Mouse (Mus musculus): ENCODE data around the gene Gab1.

The Gab1 gene

GRCm38 (mm10) chr8:80873723-80874427 is 6.4 kb downstream of the Gab1 start:
- no peak for DNase-seq (ENCODE audit: low spot score in 2 of 2)

GRCm38 (mm10) chr8:80872688-80873087 is 7.6 kb downstream of the Gab1 start:
- DNase-seq (ENCODE audit: low spot score in 2 of 2), result no peak

GRCm38 (mm10) chr8:80871400-80871799 is 8.9 kb downstream of the Gab1 start:
- DNase-seq (ENCODE audit: low spot score in 2 of 2), result no peak

GRCm38 (mm10) chr8:80870535-80871204 is 9.6 kb downstream of the Gab1 start:
- DNase-seq (ENCODE audit: low spot score in 2 of 2), result no peak

DNA sequence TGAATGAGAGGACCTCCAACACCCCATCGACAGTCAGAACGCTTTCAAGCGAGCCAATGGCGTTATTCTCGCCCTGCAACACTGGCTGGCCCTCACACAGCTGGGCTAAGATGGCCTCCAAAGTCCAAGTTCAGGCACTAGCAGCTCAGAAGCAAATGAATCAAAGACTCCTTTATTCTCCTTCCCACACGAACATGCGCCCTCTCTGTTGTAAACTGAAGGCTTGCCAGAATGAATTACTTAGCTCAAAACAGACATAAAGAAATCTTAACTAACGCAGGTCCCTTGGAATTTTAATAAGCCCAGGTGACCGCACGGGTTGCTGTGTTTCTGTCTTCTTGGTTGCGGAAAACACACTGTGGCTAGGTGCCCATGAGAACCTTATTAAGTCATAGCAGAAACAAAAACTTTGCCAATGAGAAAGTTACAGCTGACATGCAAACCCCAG is 10.4 kb downstream of the Gab1 start:
- no peak for DNase-seq (ENCODE audit: low spot score in 2 of 2)

DNA sequence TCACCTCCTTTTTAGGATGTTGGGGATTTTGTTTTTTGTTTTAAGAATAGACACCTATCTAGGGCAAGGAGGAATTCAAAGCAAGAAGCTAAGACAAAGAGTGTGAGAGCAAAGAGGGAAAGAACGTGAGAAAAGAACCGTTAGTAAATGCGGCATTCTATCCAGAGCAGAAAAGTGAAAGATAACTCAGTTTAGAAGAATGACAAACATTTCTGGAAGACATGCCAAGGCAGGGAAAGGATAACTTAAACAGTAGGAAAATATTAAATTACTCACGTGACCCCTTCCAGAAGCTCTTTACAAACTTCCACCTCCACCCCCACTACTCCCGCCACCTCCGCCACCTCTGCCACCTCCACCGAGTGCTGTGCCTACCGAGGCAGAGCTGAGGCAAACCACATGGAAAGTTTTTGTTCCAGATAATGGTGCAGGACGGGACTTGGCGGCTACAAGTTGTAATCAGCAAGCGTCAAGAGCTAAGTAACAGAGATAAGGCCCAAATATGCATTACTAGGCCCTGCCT is 11.5 kb downstream of the Gab1 start:
- peak; percentile 40 to 46 for DNase-seq (ENCODE audit: low spot score in 2 of 2)

GRCm38 (mm10) chr8:80868006-80868702 is 12.2 kb downstream of the Gab1 start:
- DNase-seq (ENCODE audit: low spot score in 2 of 2), result no peak

GRCm38 (mm10) chr8:80867598-80867997 is 12.7 kb downstream of the Gab1 start:
- peak in 1 of 2 experiments; percentile 29 for DNase-seq (ENCODE audit: low spot score in 2 of 2)

GRCm38 (mm10) chr8:80865181-80865784 is 15.0 kb downstream of the Gab1 start:
- DNase-seq (ENCODE audit: low spot score in 2 of 2), result peak in 1 of 2 experiments; percentile 41

DNA sequence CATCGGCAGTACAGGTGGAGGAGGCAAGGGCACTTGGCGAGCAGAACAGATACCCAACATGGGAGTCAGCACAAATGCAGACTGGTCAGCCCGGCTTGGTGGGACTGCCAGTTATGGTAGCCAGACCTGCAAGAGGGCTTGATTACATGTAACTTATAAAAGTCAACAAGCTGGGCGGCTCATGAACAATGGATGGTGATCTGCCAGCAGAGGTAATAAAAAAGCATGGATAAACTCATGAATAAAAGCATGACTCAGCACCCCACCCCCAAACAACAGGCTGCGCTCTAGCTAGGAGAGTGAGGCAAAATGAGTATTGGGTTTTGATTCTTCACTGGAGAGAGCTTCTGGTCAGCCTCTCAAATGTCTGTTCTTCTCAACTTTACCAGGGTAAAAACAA is 16.9 kb downstream of the Gab1 start:
- no peak for DNase-seq (ENCODE audit: low spot score in 2 of 2)

DNA sequence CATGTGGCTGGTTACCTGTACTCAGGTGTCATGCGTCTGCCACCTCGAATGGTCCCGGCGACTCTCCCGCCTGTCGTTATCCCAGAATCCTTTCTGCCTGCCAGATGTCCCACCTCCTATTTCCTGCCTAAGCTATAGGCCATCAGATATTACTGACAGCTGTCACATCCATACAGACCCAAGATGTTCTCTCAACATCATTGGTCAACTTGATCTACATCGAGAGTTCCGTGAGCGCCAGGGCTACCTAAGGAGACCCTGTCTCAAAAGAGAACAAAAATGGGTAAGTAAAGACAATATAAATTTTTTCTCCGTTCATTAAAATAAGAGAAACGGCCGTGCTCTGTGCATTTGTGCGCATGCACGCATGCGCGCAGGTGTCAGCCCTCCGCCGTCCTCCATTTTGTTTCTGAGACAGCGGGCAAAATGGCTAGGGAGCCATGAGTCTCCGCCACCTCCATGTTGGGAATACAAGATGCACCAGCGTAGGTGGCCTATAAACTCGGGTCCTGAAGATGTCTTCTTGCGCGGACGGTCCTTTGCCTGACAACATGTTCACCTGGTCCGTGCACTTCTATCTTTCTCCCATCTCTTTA is 21.0 kb downstream of the Gab1 start:
- no peak for DNase-seq (ENCODE audit: low spot score in 2 of 2)

DNA sequence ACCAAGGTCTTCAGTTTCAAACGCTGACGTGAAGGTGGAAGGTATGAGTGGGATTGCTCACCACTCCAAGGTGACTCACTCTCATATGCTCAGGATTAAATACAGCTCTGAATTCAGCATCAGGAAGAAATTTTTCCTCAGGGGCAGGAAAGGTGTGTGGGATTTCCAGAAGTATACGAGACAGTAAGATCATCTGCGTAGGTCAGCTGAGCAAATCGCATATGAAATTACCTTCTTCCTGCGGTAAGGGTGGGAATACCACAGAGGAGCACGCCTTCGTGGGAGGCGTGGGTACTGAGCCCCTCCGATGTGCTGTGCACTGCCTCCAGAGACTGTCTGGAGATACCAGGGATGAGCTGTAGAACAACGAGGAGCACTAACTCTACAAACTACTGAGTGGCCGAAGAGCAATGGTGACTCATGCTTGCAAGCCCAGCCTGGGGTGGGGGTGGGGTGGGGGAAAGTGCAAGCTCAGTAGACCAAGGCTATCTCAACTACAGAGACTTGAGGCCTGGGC is 22.4 kb downstream of the Gab1 start:
- DNase-seq (ENCODE audit: low spot score in 2 of 2), result no peak

DNA sequence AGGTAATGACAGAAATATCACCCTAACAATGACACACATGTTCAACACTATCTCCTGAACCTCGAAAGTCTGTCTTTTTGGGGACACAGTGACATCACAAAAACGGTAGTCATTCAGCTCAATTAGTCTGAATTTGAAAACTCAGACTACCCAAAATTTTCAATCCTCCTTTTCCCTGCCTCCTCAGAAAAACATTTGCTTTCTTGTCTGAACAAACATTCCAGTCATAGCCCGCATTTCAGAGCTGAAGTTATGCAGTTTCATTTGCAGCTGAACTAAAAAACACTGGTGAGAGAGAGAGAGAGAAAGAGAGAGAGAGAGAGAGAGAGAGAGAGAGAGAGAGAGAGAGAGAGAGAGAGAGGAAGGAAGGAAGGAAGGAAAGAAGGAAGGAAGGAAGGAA is 23.2 kb downstream of the Gab1 start:
- DNase-seq (ENCODE audit: low spot score in 2 of 2), result no peak

DNA sequence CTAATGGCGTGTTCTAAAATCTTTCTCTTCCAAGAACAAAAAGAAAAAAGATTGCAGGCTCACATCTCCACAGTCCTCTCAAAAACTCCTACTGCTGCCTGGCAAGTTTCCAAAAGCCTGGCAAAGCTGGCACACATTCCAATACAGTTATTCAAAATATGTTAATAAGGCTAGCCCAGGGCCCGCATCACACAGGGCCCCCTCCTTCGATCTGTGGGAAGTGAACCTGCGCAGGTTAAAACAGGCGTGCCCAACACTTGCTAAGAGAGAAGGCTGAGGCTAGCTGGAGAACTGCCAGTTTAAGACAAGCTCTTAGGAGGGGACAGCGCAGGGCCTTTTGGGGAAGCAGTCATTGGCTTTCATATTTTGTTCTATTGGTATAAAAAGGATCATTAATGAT is 23.7 kb downstream of the Gab1 start:
- DNase-seq (ENCODE audit: low spot score in 2 of 2), result no peak

DNA sequence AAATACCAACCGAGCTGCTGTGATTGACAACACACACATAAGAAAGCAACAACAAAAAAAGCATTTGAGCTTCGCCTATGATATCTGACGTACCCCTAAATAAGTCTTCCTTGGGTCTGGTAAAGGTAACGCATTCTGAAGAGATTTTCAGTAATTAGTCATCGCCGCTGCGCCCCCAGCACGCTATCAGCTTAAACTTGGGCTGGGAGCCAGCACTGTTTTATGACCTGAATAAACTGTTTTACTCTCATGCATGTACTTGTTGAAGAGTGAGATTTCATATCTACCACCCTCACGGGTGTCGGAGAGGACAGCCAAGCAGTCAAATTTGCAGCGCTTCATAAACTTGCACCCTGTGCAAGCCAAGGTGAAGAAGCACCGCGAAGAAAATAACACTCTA is 26.7 kb downstream of the Gab1 start:
- no peak for DNase-seq (ENCODE audit: low spot score in 2 of 2)

DNA sequence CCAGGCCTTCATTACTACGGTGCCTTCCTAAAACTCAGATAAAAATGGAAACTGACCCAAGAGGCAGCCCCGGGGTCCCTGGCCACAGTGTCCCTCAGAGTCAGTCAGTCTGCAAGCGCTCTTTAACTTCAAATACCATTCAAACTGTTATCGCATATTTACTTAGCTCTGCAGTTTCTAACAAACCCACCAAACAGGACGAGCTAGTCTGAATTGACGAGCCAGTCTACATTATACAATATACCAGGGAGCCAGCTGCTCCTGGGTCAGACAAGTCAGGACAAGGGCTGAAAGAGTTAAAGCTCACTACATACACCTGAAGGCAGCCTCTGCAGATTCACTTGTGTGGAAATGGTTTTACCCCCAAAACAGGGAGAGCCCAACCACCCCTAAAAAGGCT is 27.1 kb downstream of the Gab1 start:
- no peak for DNase-seq (ENCODE audit: low spot score in 2 of 2)

GRCm38 (mm10) chr8:80852412-80853165 is 27.7 kb downstream of the Gab1 start:
- no peak for DNase-seq (ENCODE audit: low spot score in 2 of 2)

- no peak for DNase-seq (ENCODE audit: low spot score in 2 of 2)
Measured at GRCm38 (mm10) chr8:80851648-80852047, 28.7 kb downstream of the Gab1 start.

DNA sequence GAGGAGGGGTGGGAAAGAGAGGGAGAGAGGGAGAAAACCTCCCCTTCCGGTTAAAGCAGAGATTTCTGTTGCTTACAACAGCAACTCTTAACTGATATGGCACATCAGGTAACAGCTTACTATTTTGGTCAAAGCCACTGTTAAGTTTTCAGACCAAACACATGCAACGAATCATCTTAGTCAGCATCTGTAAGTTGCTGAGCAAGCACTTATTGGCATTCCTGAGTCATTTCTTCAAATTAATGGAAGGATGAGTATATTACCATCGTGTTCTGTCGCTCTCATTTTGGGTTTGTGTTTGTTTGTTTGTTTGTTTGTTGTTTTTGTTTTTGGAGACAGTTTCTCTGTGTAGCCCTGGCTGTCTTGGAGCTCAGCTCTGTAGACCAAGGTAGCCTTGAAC is 30.3 kb downstream of the Gab1 start:
- DNase-seq (ENCODE audit: low spot score in 2 of 2), result no peak

- no peak for DNase-seq (ENCODE audit: low spot score in 2 of 2)
Measured at GRCm38 (mm10) chr8:80848631-80849030, 31.7 kb downstream of the Gab1 start.

DNA sequence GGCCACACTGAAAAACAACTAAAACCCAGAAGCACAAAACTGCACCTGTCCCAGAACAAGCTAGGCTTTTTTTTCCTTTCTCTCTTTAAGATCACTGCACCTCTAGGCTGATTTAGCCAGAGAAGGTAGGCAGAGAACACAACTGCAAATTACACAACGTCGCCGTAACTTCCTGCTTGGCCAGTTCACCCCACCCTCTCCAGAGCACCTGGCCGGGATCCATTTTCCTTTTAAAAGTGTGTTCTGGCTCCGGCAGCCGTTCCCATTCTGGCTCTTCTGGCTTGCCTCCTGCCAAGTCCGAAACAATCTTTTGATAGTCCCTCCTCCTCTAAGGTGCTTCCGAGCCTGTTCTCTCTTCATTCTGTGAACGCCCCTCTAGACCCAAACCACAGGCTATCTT is 32.4 kb downstream of the Gab1 start:
- DNase-seq (ENCODE audit: low spot score in 2 of 2), result no peak

All from spleen, postnatal 10 days (tissue).